Mouse (Mus musculus) MEL (cell line): ENCODE data around the gene Alg2.

Experiments used
- CTCF ChIP-seq, 3 experiments: IDR thresholded peaks in 2 of 3; conservative IDR thresholded peaks in 1 of 3; 2 replicates each; pipeline ENCODE4 v1.5.1; 2011 to 2012; ENCODE audit warnings: low read length in 3 of 3, low read depth in 2 of 3, mild to moderate bottlenecking in 2 of 3, improper control_type of control experiment in 1 of 3, inconsistent platforms in 1 of 3, mixed read lengths in 1 of 3, moderate library complexity in 1 of 3; ENCODE audit not compliant: control insufficient read depth in 1 of 3, insufficient read depth in 1 of 3, poor library complexity in 1 of 3, severe bottlenecking in 1 of 3
- GATA1 ChIP-seq: IDR thresholded peaks from 2 replicates; pipeline ENCODE4 v1.6.1; 2011; ENCODE audit warnings: low read depth, low read length, improper control_type of control experiment
- MXI1 ChIP-seq: IDR thresholded peaks from 2 replicates; pipeline ENCODE4 v1.6.1; 2011; ENCODE audit warnings: mild to moderate bottlenecking, low read depth, low read length, improper control_type of control experiment
- UBTF ChIP-seq: IDR thresholded peaks from 2 replicates; pipeline ENCODE4 v1.6.1; 2012; ENCODE audit warnings: low read depth, mild to moderate bottlenecking, inconsistent platforms, low read length, improper control_type of control experiment, moderate library complexity, borderline replicate concordance; ENCODE audit not compliant: insufficient read depth
- USF1 ChIP-seq: IDR thresholded peaks from 2 replicates; pipeline ENCODE4 v1.6.1; 2014; ENCODE audit warnings: low read depth, mild to moderate bottlenecking, inconsistent platforms, low read length, improper control_type of control experiment, moderate library complexity

DNA sequence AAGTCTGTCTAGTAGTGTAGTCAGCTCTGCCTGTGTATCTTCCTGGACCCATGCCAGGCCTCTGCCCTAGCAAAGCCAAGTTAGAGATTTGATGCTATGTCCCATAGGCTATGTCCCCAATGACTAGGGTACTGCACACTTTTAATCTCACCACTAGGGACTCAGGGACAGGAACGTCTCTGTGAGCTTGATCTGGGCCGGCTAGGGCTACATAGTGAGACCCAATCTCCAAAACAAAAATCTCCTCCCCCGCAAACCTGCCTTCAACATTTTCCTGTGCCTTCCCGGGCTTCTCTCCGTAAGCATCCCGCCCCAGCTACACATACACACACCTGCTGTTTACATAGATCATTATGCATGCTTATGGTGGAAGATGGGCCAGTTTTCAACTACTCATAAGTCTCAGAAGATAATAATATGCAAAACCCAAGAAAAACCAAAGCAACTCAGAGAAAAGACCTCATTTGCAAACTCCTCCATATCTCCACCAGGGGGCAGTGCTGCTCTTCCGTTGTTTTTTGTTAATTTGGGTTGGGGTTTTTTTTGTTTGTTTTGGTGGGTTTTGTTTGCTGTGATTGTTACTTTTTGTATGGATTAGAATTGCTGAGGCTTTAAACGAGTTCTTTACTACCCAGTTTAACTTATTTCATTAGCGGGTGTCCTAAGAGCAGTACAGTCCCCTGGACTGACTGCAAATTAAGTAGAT, 54.7 kb downstream of the Alg2 start:
- no peak for TF ChIP-seq UBTF
- TF ChIP-seq GATA1: no peak
- TF ChIP-seq USF1: no peak
- peak; percentile 50 to 83 (median 69) for TF ChIP-seq CTCF (IDR thresholded peaks at IDR 0.05 in 2 of 3, conservative IDR thresholded peaks at IDR 0.05 in 1 of 3; ENCODE audit: control insufficient read depth in 1 of 3, insufficient read depth in 1 of 3, low read depth in 2 of 3, low read length in 3 of 3, poor library complexity in 1 of 3, severe bottlenecking in 1 of 3)
- TF ChIP-seq MXI1: no peak; the same call in 1 of the 2 replicates
